In genomic region chr6:34876835-34877156, GRCm38 (mm10) we compare ENCODE assay signal across 9 mouse cellular contexts. TPM values are rescaled to one million over a fixed set of nuclear protein-coding genes. Genes with fewer than 3 reads are reported as not detected.
DNase-seq lines count a peak whose midpoint lies in the region; ATAC-seq lines count a peak whose summit lies in the region.
"Had no signal": no experiment of that assay in that cellular context is flagged by ENCODE, and none has a peak within 500 bp of the region (broad histone marks: within the 10 kb centered on the region; RNA-seq: fewer than 3 reads in every experiment).

No protein-coding gene starts in this region.

- no peaks in the 10 kb centered on the region for H3K27me3 ChIP-seq in heart, embryonic 12.5 days (replicated peaks)
- no peaks in the 10 kb centered on the region for H3K27me3 ChIP-seq in hindbrain, embryonic 14.5 days (ENCODE audit: control insufficient read depth, insufficient read depth, low read length)
- no peaks in the 10 kb centered on the region for H3K27me3 ChIP-seq in midbrain, embryonic 11.5 days (ENCODE audit: control insufficient read depth, insufficient read depth, low read length)

- WGBS in heart, embryonic 12.5 days = 24% methylated on average over 2 of the region's 2 CpGs
- WGBS in hindbrain, embryonic 14.5 days = 38% methylated on average over 2 of the region's 2 CpGs
- WGBS in midbrain, embryonic 11.5 days = 51% methylated on average over 2 of the region's 2 CpGs

- H3K9ac ChIP-seq in heart, embryonic 12.5 days = peak overlapping the region; percentile 88
- peak overlapping the region; percentile 77 for H3K9ac ChIP-seq in hindbrain, embryonic 14.5 days
- H3K9ac ChIP-seq in midbrain, embryonic 11.5 days (ENCODE audit: low read length) = peak overlapping the region; percentile 89

- DNase-seq in heart, adult 8-10 months (ENCODE audit: low spot score) = no peak
- peak; percentile 46 for DNase-seq in adipocyte (ENCODE audit: low spot score)
- no peak for DNase-seq in hindbrain, embryonic 14.5 days (ENCODE audit: low spot score)
- no peak for DNase-seq in midbrain, embryonic 11.5 days (ENCODE audit: low spot score, missing footprints)
- no peak for DNase-seq in cerebellum, adult 11-12 months
- DNase-seq in thymus, postnatal 25 days = no peak
- no peak for DNase-seq in right cerebral cortex, postnatal 4 days

- no peaks in the 10 kb centered on the region for H3K9me3 ChIP-seq in heart, embryonic 12.5 days (replicated peaks)
- no peaks in the 10 kb centered on the region for H3K9me3 ChIP-seq in hindbrain, embryonic 14.5 days (ENCODE audit: control insufficient read depth, low read length)
- no peaks in the 10 kb centered on the region for H3K9me3 ChIP-seq in midbrain, embryonic 11.5 days (ENCODE audit: control insufficient read depth, low read length)

- H3K36me3 ChIP-seq in heart, embryonic 12.5 days = peaks cover 30% of the 10 kb centered on the region
- H3K36me3 ChIP-seq in hindbrain, embryonic 14.5 days (replicated peaks; ENCODE audit: control insufficient read depth, insufficient read depth) = peaks cover 18% of the 10 kb centered on the region; the same call in 1 of the 2 replicates
- H3K36me3 ChIP-seq in midbrain, embryonic 11.5 days (ENCODE audit: control insufficient read depth, insufficient read depth, low read length) = peaks cover 2% of the 10 kb centered on the region; the same call in 1 of the 2 replicates

- peak; percentile 63; the same call in 1 of the 2 replicates for ATAC-seq in heart, embryonic 12.5 days (ENCODE audit: insufficient number of reproducible peaks, low FRiP score)
- ATAC-seq in hindbrain, embryonic 14.5 days (ENCODE audit: low FRiP score) = no peak
- no peak for ATAC-seq in midbrain, embryonic 11.5 days (ENCODE audit: low FRiP score)

- peaks cover 45% of the 10 kb centered on the region for H3K4me1 ChIP-seq in heart, embryonic 12.5 days (replicated peaks)
- H3K4me1 ChIP-seq in hindbrain, embryonic 14.5 days (replicated peaks; ENCODE audit: control insufficient read depth, insufficient read depth, low read length) = peaks cover 13% of the 10 kb centered on the region
- H3K4me1 ChIP-seq in midbrain, embryonic 11.5 days (ENCODE audit: control insufficient read depth, insufficient read depth, low read length) = peaks cover 15% of the 10 kb centered on the region

- H3K4me2 ChIP-seq in heart, embryonic 12.5 days = peak overlapping the region; percentile 68
- peak overlapping the region; percentile 79 for H3K4me2 ChIP-seq in hindbrain, embryonic 14.5 days (replicated peaks)
- H3K4me2 ChIP-seq in midbrain, embryonic 11.5 days = peak overlapping the region; percentile 71

- peak overlapping the region; percentile 93 for H3K27ac ChIP-seq in heart, embryonic 12.5 days (ENCODE audit: poor library complexity, severe bottlenecking)
- H3K27ac ChIP-seq in hindbrain, embryonic 14.5 days = 0 out of 2 replicates have a peak overlapping the region, but pooled peaks have one; percentile 90
- H3K27ac ChIP-seq in midbrain, embryonic 11.5 days (ENCODE audit: low read depth, low read length) = no peak overlapping the region

- H3K4me3 ChIP-seq in heart, embryonic 12.5 days = peak overlapping the region; percentile 73
- H3K4me3 ChIP-seq in hindbrain, embryonic 14.5 days (replicated peaks; ENCODE audit: low read length) = peak overlapping the region; percentile 56
- H3K4me3 ChIP-seq in midbrain, embryonic 11.5 days (ENCODE audit: low read depth, low read length) = peak overlapping the region; percentile 76

RNA-seq across cellular contexts. Expression of gene Cyren, which starts 1.1 kb away (rescaled TPM):
- polyA plus RNA-seq in heart, embryonic 12.5 days (2016; fragmentation: Nextera tagmentation; extraction: Ambion mirVana) = 9.7 and 11.2 TPM in 2 replicates
- total RNA-seq in heart, adult 8-10 months (2022) = 1 to 10 TPM; 3.7 to 4.2 (median 3.8) TPM
- polyA plus RNA-seq in hindbrain, embryonic 14.5 days (2014; fragmentation: Nextera tagmentation; extraction: Ambion mirVana) = 7.4 and 8.3 TPM in 2 replicates
- polyA plus RNA-seq in midbrain, embryonic 11.5 days (2014; fragmentation: Nextera tagmentation; extraction: Ambion mirVana) = 11.8 TPM in 2 replicates

RNA-seq across cellular contexts. Expression of gene Tmem140, which starts 13.8 kb away (rescaled TPM):
- 1.1 and 1.2 TPM in 2 replicates for polyA plus RNA-seq in heart, embryonic 12.5 days (2016; fragmentation: Nextera tagmentation; extraction: Ambion mirVana)
- total RNA-seq in heart, adult 8-10 months (2022) = 10 to 100 TPM; 17.8 to 27.1 (median 24.5) TPM
- polyA plus RNA-seq in hindbrain, embryonic 14.5 days (2014; fragmentation: Nextera tagmentation; extraction: Ambion mirVana) = 0.78 and 1.4 TPM in 2 replicates
- polyA plus RNA-seq in midbrain, embryonic 11.5 days (2014; fragmentation: Nextera tagmentation; extraction: Ambion mirVana) = 1.00 and 1.3 TPM in 2 replicates

RNA-seq across cellular contexts. Expression of gene Wdr91, which starts 33.9 kb away (rescaled TPM):
- polyA plus RNA-seq in heart, embryonic 12.5 days (2016; fragmentation: Nextera tagmentation; extraction: Ambion mirVana) = 10.7 and 12.6 TPM in 2 replicates
- total RNA-seq in heart, adult 8-10 months (2022) = 10 to 100 TPM; 11.6 to 15.9 (median 13.3) TPM
- polyA plus RNA-seq in hindbrain, embryonic 14.5 days (2014; fragmentation: Nextera tagmentation; extraction: Ambion mirVana) = 15.0 and 15.5 TPM in 2 replicates
- 9.8 and 10.4 TPM in 2 replicates for polyA plus RNA-seq in midbrain, embryonic 11.5 days (2014; fragmentation: Nextera tagmentation; extraction: Ambion mirVana)

RNA-seq across cellular contexts. Expression of gene Stra8, which starts 43.2 kb away (rescaled TPM):
- polyA plus RNA-seq in heart, embryonic 12.5 days (2016; fragmentation: Nextera tagmentation; extraction: Ambion mirVana) = not detected in 2 replicates
- total RNA-seq in heart, adult 8-10 months (2022) = not detected
- polyA plus RNA-seq in hindbrain, embryonic 14.5 days (2014; fragmentation: Nextera tagmentation; extraction: Ambion mirVana) = not detected in 2 replicates
- not detected in 2 replicates for polyA plus RNA-seq in midbrain, embryonic 11.5 days (2014; fragmentation: Nextera tagmentation; extraction: Ambion mirVana)
- total RNA-seq: neutrophil, adult 5-6 weeks had no signal
